Mouse (Mus musculus) kidney, postnatal 14 days (tissue): ENCODE results near the gene Lgals7.
"Not testable (repeated sequence)": the region's sequence is repeated elsewhere in the genome, so short reads cannot be mapped to it uniquely, and the experiment has no call there.

Experiments used
- DNase-seq: peaks from one replicate; pipeline ENCODE4 v3.0.0; 2022; ENCODE audit warnings: mixed read lengths

Gene Lgals7

DNA sequence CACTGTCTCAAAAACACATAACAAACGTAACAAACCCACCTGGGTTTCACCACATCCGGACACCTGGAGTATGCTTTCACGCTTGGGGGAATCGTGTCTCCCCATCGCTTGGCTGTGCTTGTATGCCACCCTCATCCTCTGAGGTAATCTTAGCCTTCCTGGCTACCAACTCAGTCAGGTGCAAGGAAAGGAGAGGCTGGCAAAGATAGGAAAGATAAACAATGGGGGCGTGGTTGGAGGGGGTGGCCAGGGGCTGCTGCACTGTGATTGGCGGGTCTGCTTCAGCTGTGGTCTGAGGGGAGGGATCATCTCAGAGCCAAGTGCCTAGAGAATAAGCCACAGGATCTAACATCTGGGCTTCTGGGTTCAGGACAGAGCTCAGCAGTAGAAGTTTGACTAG is 16.0 kb downstream of the Lgals7 start:
- no peak for DNase-seq

DNA sequence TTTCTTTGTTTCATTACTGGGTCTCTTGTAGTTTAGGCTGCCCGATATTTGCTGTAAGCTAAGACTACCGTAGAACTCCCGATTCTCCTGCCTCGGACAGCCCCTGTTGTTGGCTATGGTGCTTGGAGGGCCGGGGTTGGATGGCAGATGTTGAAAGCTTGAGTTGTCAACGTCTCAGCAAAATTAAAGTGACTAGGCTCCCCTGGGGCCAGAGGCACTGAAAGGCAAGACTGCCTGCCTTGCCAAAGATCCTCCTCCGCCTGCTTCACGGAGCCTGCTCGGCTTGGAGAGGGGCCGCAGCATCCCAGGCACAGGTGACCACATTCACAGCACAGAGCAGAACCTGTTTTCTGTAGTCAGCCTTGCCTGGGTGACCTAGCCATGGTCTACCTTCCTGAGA is 16.9 kb downstream of the Lgals7 start:
- no peak for DNase-seq

DNA sequence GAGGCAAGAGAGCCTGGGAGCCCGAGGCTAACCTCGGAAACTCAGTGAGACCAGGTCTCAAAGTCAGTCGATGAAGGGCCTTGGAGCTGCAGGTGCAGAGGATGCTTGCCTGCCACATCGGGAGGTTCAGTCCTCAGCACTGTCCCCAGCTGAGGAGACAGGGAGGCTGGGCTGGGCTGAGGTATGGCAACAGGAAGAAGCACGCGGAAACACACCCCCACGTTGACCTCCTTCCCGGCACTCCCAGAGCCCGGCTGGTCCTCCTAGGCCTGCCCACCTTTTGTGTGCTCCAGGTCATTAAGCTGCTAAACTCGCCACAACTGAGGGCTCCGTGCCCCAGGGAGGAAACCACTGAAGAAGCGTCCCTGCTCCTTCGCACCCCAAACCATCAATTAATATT is 17.5 kb downstream of the Lgals7 start, which contains the start of gene Capn12:
Capn12 (plus strand) TSS at position 224 of the 400 bp plus-strand sequence.
- no peak for DNase-seq

DNA sequence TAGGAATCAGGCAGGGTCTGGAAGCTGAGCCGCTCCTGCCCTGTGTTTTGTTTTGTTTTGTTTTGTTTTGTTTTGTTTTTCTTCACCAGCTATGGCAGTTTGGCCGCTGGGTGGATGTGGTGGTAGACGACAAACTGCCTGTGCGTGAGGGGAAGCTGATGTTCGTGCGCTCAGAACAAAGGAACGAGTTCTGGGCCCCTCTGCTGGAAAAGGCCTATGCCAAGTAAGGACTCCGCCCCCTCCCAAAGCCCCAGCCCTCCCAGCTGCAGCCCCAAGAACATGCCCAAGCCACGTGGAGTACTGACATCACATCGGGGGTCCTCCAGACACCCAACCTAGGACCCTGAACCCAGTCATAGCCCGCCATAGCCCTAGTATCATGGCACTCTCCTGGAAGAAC is 19.4 kb downstream of the Lgals7 start:
- no peak for DNase-seq

- not testable (repeated sequence) for DNase-seq
Measured at GRCm38 (mm10) chr7:28883704-28884103, 20.1 kb downstream of the Lgals7 start.

GRCm38 (mm10) chr7:28886486-28886885 is 22.8 kb downstream of the Lgals7 start:
- no peak for DNase-seq

GRCm38 (mm10) chr7:28888701-28889161 is 25.1 kb downstream of the Lgals7 start:
- no peak for DNase-seq

DNA sequence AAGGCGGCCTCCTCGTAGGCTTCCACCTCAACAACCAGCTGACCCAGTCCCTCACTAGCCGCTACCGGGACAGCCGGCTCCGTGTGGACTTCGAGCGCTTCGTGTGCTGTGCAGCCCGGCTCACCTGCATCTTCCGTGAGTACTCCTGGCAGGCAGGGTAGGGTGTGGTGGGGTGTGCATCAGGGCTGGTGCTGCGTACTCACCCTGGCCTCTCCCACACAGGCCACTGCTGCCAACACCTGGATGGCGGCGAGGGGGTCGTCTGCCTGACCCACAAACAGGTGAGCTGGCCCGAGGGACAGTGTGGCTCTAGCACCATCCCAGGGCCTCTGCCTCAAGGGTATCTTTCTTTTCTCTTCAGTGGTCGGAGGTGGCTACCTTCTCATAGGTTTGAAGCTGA is 28.9 kb downstream of the Lgals7 start:
- DNase-seq, result no peak

DNA sequence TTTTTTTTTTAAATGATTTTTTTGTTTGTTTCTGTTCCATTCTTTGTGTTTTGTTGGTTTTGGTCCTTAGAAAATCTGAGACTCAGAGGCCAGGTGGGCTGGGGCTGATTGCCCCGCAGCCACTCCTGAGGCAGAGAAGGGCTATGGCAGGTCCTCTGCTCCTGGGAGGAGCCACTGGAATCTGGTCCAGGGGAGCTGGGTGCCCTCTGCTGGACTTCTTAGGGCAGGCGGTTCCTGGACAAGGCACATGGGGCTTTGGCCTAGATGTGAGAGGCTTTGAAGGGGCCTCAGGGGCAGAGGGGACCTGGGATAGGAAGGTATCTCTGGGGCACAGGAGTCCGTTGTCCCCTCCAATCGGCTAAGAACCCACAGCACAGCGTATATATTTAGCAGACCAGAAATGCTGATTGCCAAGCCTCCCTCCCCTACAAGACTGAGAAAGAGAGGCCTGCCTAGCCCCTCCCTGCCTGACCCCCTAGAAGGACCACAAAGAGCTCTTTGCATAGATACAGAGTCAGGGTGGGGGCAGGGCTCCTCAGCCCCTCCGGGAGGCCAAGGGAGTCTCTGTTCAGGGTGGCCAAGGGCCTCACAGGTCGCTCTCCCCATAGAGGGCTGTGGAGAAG is 30.1 kb downstream of the Lgals7 start:
- DNase-seq, result peak; percentile 69

- no peak for DNase-seq
Measured at GRCm38 (mm10) chr7:28894942-28895341, 31.3 kb downstream of the Lgals7 start.

DNA sequence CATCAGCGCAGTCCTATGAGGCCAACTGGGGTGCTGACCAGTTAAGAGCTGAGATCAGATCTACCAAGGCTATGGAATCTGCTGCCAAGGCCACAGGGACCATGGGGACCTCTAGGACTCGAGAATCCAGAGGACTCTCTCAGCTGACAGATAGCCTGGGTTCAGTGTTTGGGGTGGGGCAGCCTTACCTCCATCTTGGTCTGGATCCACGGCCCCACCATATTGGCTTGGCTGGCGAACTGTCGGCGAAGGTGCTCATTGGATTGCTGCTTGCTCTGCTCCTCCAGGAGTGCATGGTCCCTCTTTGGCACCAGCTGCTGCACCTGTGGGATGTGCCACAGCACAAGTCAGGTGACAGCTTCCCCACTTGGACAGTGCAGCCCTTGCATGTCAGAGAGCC is 34.0 kb downstream of the Lgals7 start:
- DNase-seq, result no peak

DNA sequence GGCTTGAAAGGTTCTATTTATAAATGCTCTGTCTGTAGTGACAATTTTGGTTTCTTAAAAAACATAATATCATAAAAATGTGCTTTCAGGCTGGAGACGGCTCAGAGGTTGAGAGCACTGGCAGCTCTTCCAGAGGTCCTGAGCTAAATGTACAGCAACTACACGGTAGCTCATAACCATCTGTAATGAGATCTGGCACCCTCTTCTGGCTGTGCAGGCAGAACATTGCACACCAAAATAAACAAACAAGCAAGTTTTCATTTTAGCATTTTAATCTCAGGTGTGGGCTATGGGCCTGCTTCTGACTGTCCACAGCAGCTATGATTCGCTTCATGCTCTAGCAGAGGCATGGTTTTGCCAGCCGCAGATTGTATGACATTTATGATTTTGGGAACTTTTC is 36.3 kb downstream of the Lgals7 start:
- DNase-seq, result no peak

- peak; percentile 42 for DNase-seq
Measured at GRCm38 (mm10) chr7:28901311-28902125, 37.9 kb downstream of the Lgals7 start.

DNA sequence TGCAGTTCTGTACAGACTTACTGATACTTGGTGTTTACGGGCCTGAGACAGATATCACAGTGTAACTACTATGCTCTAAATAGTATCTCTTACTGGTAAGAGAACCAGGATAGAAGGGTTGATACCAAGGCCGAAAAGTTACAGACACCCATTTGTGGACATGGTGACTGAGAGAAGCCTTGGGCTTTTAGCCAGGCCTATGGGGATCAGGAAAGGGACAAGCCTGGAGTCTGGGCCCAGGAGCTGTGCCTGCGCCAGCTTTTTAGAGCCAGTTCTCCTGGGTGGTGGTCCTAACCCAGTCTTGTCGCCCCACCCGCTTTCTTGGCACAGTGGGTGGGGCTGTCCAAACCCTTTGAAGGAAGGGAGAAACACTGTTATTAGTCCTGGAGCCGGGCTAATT is 38.5 kb downstream of the Lgals7 start:
- DNase-seq, result no peak

DNA sequence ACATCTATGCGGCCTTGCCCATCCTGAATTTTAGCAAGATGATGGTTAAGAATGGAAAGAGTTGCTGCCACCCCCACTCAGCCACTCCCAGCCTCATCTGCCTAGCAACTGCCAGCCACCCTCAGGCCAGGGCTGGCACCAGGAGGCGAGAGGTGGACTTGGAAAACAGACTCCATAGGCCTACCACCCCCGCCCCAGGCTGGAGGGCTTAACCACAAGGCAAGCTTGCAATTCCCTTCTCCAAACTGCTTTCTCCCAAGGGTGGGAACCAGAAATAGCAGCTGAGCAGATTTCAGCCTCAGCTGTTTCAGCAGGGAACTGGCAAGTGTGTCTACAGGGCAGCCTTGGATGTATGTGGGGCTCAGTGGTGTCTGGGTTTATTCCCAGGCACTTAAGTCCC is 39.2 kb downstream of the Lgals7 start:
- DNase-seq, result no peak

DNA sequence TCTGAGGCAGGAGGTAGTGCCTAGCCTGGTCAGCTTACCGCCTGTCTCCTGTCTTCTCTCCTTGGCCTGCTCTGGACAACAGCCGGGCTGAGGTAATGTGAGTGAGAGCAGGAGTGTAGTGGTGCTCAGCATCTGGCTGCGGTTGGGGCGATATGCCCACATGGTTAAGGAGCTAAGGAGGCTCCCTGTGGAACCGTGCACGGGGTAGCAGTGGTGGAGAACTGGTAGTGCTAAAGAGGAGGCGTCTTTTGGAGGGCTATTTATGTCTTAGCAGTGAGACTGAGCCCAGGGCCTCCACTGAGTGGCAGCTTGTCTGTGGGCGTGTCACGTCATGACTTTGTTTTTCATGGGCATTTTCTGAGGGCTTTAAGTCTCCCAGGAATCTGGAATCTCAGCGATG is 40.1 kb downstream of the Lgals7 start:
- no peak for DNase-seq

DNA sequence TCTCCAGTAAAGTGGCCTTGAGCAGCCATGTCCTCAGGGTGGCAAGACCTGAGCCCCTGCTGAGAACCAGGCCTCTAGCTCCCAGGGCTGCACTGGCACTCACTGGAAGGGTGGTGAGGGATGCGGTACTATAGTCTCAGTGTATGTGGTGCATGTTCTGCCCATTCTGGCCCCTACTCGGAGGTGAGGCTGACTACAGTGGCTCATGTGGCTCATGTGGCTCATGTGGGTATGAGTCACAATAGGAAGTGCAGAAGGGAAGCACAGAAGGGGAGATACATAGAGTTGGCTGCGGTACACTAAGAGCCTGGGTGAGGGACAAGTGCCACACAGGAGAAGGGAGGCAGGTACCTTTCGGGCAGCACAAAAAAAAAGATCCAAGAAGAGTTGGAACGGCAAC is 43.5 kb downstream of the Lgals7 start:
- DNase-seq, result no peak

- DNase-seq, result peak; percentile 89
Measured at GRCm38 (mm10) chr7:28911632-28912031, 48.0 kb downstream of the Lgals7 start.

- no peak for DNase-seq
Measured at GRCm38 (mm10) chr7:28913171-28913570, 49.5 kb downstream of the Lgals7 start.
